Mouse (Mus musculus): Measurements from ENCODE around the gene Rhbdl1. TPM values are rescaled to one million over a fixed set of nuclear protein-coding genes. Genes with fewer than 3 reads are reported as not detected.

The Rhbdl1 gene
- polyA plus RNA-seq, 1 experiment from 2014 or later: 1.4 TPM

Other genes with a start within 250 kb of the Rhbdl1 start
- gene Gng13, start 120.1 kb downstream of the Rhbdl1 start, polyA plus RNA-seq (2015; fragmentation: Nextera tagmentation; extraction: Ambion mirVana): 0.97 and 2.3 TPM in 2 replicates
- 23.3 and 29.4 TPM in 2 replicates for gene Chtf18, start 109.9 kb downstream of the Rhbdl1 start, polyA plus RNA-seq (2015; fragmentation: Nextera tagmentation; extraction: Ambion mirVana)
- gene Rpusd1, start 109.6 kb downstream of the Rhbdl1 start, polyA plus RNA-seq (2015; fragmentation: Nextera tagmentation; extraction: Ambion mirVana): 9.7 and 10.3 TPM in 2 replicates
- gene Mslnl, start 101.3 kb downstream of the Rhbdl1 start, polyA plus RNA-seq (2015; fragmentation: Nextera tagmentation; extraction: Ambion mirVana): not detected in 2 replicates
- gene Msln, start 82.9 kb downstream of the Rhbdl1 start, polyA plus RNA-seq (2015; fragmentation: Nextera tagmentation; extraction: Ambion mirVana): 66.0 and 71.7 TPM in 2 replicates
- 17.6 and 18.6 TPM in 2 replicates for gene Narfl, start 63.5 kb downstream of the Rhbdl1 start, polyA plus RNA-seq (2015; fragmentation: Nextera tagmentation; extraction: Ambion mirVana)
- gene Haghl, start 51.6 kb downstream of the Rhbdl1 start, polyA plus RNA-seq (2015; fragmentation: Nextera tagmentation; extraction: Ambion mirVana): 24.5 and 25.5 TPM in 2 replicates
- gene Ccdc78, start 50.7 kb downstream of the Rhbdl1 start, polyA plus RNA-seq (2015; fragmentation: Nextera tagmentation; extraction: Ambion mirVana): 0.10 and 0.19 TPM in 2 replicates
- gene Fam173a, start 44.4 kb downstream of the Rhbdl1 start, polyA plus RNA-seq (2015; fragmentation: Nextera tagmentation; extraction: Ambion mirVana): 64.4 and 68.0 TPM in 2 replicates
- not detected in 2 replicates for gene AC134908.4, start 41.6 kb downstream of the Rhbdl1 start, polyA plus RNA-seq (2015; fragmentation: Nextera tagmentation; extraction: Ambion mirVana)
- 42.7 and 43.8 TPM in 2 replicates for gene Metrn, start 40.2 kb downstream of the Rhbdl1 start, polyA plus RNA-seq (2015; fragmentation: Nextera tagmentation; extraction: Ambion mirVana)
- 0.38 and 0.73 TPM in 2 replicates for gene Fbxl16, start 28.2 kb downstream of the Rhbdl1 start, polyA plus RNA-seq (2015; fragmentation: Nextera tagmentation; extraction: Ambion mirVana)
- gene Wdr24, start 13.7 kb downstream of the Rhbdl1 start, polyA plus RNA-seq (2015; fragmentation: Nextera tagmentation; extraction: Ambion mirVana): 9.9 and 11.4 TPM in 2 replicates
- gene Jmjd8, start 8.4 kb downstream of the Rhbdl1 start, polyA plus RNA-seq (2015; fragmentation: Nextera tagmentation; extraction: Ambion mirVana): 12.0 and 13.3 TPM in 2 replicates
- gene Stub1, start 3.9 kb downstream of the Rhbdl1 start, polyA plus RNA-seq (2015; fragmentation: Nextera tagmentation; extraction: Ambion mirVana): 123 and 132 TPM in 2 replicates
- gene Gm20683, start 4.5 kb upstream of the Rhbdl1 start, polyA plus RNA-seq (2015; fragmentation: Nextera tagmentation; extraction: Ambion mirVana): 1.0 and 1.1 TPM in 2 replicates
- 12.9 and 13.5 TPM in 2 replicates for gene Rhot2, start 7.6 kb upstream of the Rhbdl1 start, polyA plus RNA-seq (2015; fragmentation: Nextera tagmentation; extraction: Ambion mirVana)
- gene Wdr90, start 24.2 kb upstream of the Rhbdl1 start, polyA plus RNA-seq (2015; fragmentation: Nextera tagmentation; extraction: Ambion mirVana): 10.9 and 12.9 TPM in 2 replicates
- gene Mcrip2, start 31.5 kb upstream of the Rhbdl1 start, polyA plus RNA-seq (2015; fragmentation: Nextera tagmentation; extraction: Ambion mirVana): 38.2 and 38.4 TPM in 2 replicates
- gene Mettl26, start 37.8 kb upstream of the Rhbdl1 start, polyA plus RNA-seq (2015; fragmentation: Nextera tagmentation; extraction: Ambion mirVana): 34.2 and 34.8 TPM in 2 replicates
- gene Wfikkn1, start 43.6 kb upstream of the Rhbdl1 start, polyA plus RNA-seq (2015; fragmentation: Nextera tagmentation; extraction: Ambion mirVana): 0.30 and 0.38 TPM in 2 replicates
- gene Rab40c, start 82.4 kb upstream of the Rhbdl1 start, polyA plus RNA-seq (2015; fragmentation: Nextera tagmentation; extraction: Ambion mirVana): 7.1 and 9.0 TPM in 2 replicates
- gene Pigq, start 107.6 kb upstream of the Rhbdl1 start, polyA plus RNA-seq (2015; fragmentation: Nextera tagmentation; extraction: Ambion mirVana): 119 and 130 TPM in 2 replicates
- 7.8 and 8.1 TPM in 2 replicates for gene Nhlrc4, start 107.7 kb upstream of the Rhbdl1 start, polyA plus RNA-seq (2015; fragmentation: Nextera tagmentation; extraction: Ambion mirVana)
- 0.07 and 0.11 TPM in 2 replicates for gene A930017K11Rik, start 115.3 kb upstream of the Rhbdl1 start, polyA plus RNA-seq (2015; fragmentation: Nextera tagmentation; extraction: Ambion mirVana)
- gene Capn15, start 148.5 kb upstream of the Rhbdl1 start, polyA plus RNA-seq (2015; fragmentation: Nextera tagmentation; extraction: Ambion mirVana): 15.0 and 15.2 TPM in 2 replicates
- gene Rab11fip3, start 232.3 kb upstream of the Rhbdl1 start, polyA plus RNA-seq (2015; fragmentation: Nextera tagmentation; extraction: Ambion mirVana): 3.0 and 3.6 TPM in 2 replicates